Mouse (Mus musculus) layer of hippocampus, postnatal 25 days (tissue): ENCODE data around the gene Tbc1d30. TPM values are rescaled to one million over a fixed set of nuclear protein-coding genes. Genes with fewer than 3 reads are reported as not detected.

Experiments used
- DNase-seq, 2 experiments: peaks; one replicate each; pipeline ENCODE4 v3.0.0; 2022; ENCODE audit warnings: mixed read lengths in 2 of 2, low spot score in 1 of 2; ENCODE audit errors: extremely low spot score in 1 of 2
- total RNA-seq, 2 experiments: library from RNA; stranded (reverse); gene quantifications; 2 replicates each; pipeline ENCODE4 v1.2.3; 2021

Gene Tbc1d30
- total RNA-seq, 2 experiments from 2014 or later: 40.7 to 41.3 TPM

GRCm38 (mm10) chr10:121235167-121235824, 115.8 kb downstream of the Tbc1d30 start:
- DNase-seq: no peak

- DNase-seq: no peak
Observed at GRCm38 (mm10) chr10:121234476-121234875, 116.6 kb downstream of the Tbc1d30 start.

GRCm38 (mm10) chr10:121228422-121228953, 122.6 kb downstream of the Tbc1d30 start:
- DNase-seq: no peak

GRCm38 (mm10) chr10:121227988-121228409, 123.1 kb downstream of the Tbc1d30 start:
- DNase-seq: no peak

- no peak for DNase-seq
Observed at GRCm38 (mm10) chr10:121227403-121227802, 123.7 kb downstream of the Tbc1d30 start.

- no peak for DNase-seq
Observed at GRCm38 (mm10) chr10:121225636-121226035, 125.4 kb downstream of the Tbc1d30 start.

GRCm38 (mm10) chr10:121222881-121223280, 128.2 kb downstream of the Tbc1d30 start:
- DNase-seq: no peak

GRCm38 (mm10) chr10:121218616-121219015, 132.5 kb downstream of the Tbc1d30 start:
- DNase-seq: no peak

GRCm38 (mm10) chr10:121216804-121217203, 134.3 kb downstream of the Tbc1d30 start:
- no peak for DNase-seq

Other genes with a start within 250 kb of the Tbc1d30 start
- 10 to 100 TPM; 74.7 to 78.3 TPM for gene Gns, start 13.8 kb upstream of the Tbc1d30 start, total RNA-seq
- 10 to 100 TPM in 1 of 2 experiments, 1 to 10 TPM in 1; 7.6 to 10.4 TPM for gene Rassf3, start 125.1 kb upstream of the Tbc1d30 start, total RNA-seq
- gene Tbk1, start 235.5 kb upstream of the Tbc1d30 start, total RNA-seq: 10 to 100 TPM; 47.6 to 50.8 TPM